Mouse (Mus musculus): ENCODE results near the gene Prx. TPM values are rescaled to one million over a fixed set of nuclear protein-coding genes. Genes with fewer than 3 reads are reported as not detected.
"Not testable (repeated sequence)": the region's sequence is repeated elsewhere in the genome, so short reads cannot be mapped to it uniquely, and the experiment has no call there.

The Prx gene
- polyA plus RNA-seq, 1 experiment from 2014 or later = 0.20 TPM

GRCm38 (mm10) chr7:27490227-27490542, 8.9 kb upstream of the Prx start:
- Histone ChIP-seq H3K36me3 (ENCODE audit: inconsistent target) (peaks cover 7% of the 10 kb centered on the region; the same call in 1 of the 2 replicates), H3K4me3 (ENCODE audit: inconsistent target) (peak overlapping the region; percentile 14; the same call in 1 of the 2 replicates), H3K27ac (peak overlapping the region; percentile 79), H3K79me2 (ENCODE audit: inconsistent target) (peaks cover 37% of the 10 kb centered on the region)
- 24% methylated on average over 4 of the region's 4 CpGs for WGBS (ENCODE audit: missing documents)

GRCm38 (mm10) chr7:27490543-27491329, 8.4 kb upstream of the Prx start:
- Histone ChIP-seq H3K79me2 (ENCODE audit: inconsistent target) (peaks cover 31% of the 10 kb centered on the region), H3K4me3 (ENCODE audit: inconsistent target) (peak overlapping the region; percentile 37), H3K36me3 (ENCODE audit: inconsistent target) (peaks cover 7% of the 10 kb centered on the region; the same call in 1 of the 2 replicates), H3K27ac (peak overlapping the region; percentile 88)
- WGBS (ENCODE audit: missing documents) = under 1% methylated on average over 32 of the region's 33 CpGs

GRCm38 (mm10) chr7:27491856-27492255, 7.3 kb upstream of the Prx start:
- peaks cover 7% of the 10 kb centered on the region; the same call in 1 of the 2 replicates for H3K36me3 ChIP-seq (ENCODE audit: inconsistent target)
- WGBS (ENCODE audit: missing documents) = 96% methylated on average over 7 of the region's 7 CpGs
- H3K27ac ChIP-seq = peak overlapping the region; percentile 88; the same call in 1 of the 2 replicates
- no peak overlapping the region for H3K4me3 ChIP-seq (ENCODE audit: inconsistent target)
- H3K79me2 ChIP-seq (ENCODE audit: inconsistent target) = peaks cover 30% of the 10 kb centered on the region

- 17% methylated on average over 3 of the region's 3 CpGs for WGBS (ENCODE audit: missing documents)
- Histone ChIP-seq H3K79me2 (ENCODE audit: inconsistent target) (peaks cover 23% of the 10 kb centered on the region), H3K36me3 (ENCODE audit: inconsistent target) (peaks cover 7% of the 10 kb centered on the region; the same call in 1 of the 2 replicates), H3K27ac (no peak overlapping the region), H3K4me3 (ENCODE audit: inconsistent target) (no peak overlapping the region)
Measured at GRCm38 (mm10) chr7:27493022-27493421, 6.1 kb upstream of the Prx start.

GRCm38 (mm10) chr7:27493450-27493849, 5.7 kb upstream of the Prx start:
- WGBS (ENCODE audit: missing documents) = 91% methylated on average over 5 of the region's 5 CpGs
- no peak overlapping the region for H3K4me3 ChIP-seq (ENCODE audit: inconsistent target)
- peaks cover 7% of the 10 kb centered on the region; the same call in 1 of the 2 replicates for H3K36me3 ChIP-seq (ENCODE audit: inconsistent target)
- H3K27ac ChIP-seq = no peak overlapping the region
- peaks cover 19% of the 10 kb centered on the region for H3K79me2 ChIP-seq (ENCODE audit: inconsistent target)

GRCm38 (mm10) chr7:27494659-27495367, 4.3 kb upstream of the Prx start:
- H3K79me2 ChIP-seq (ENCODE audit: inconsistent target); H3K27ac ChIP-seq; H3K4me3 ChIP-seq (ENCODE audit: inconsistent target); H3K36me3 ChIP-seq (ENCODE audit: inconsistent target): not testable (repeated sequence)
- WGBS (ENCODE audit: missing documents) = 96% methylated on average over 7 of the region's 9 CpGs

GRCm38 (mm10) chr7:27501620-27502019, 2.5 kb downstream of the Prx start:
- Histone ChIP-seq H3K4me3 (ENCODE audit: inconsistent target) (no peak overlapping the region), H3K79me2 (ENCODE audit: inconsistent target) (no peaks in the 10 kb centered on the region), H3K27ac (no peak overlapping the region), H3K36me3 (ENCODE audit: inconsistent target) (no peaks in the 10 kb centered on the region)
- WGBS (ENCODE audit: missing documents) = 85% methylated on average over 4 of the region's 4 CpGs

- H3K27ac ChIP-seq = no peak overlapping the region
- H3K79me2 ChIP-seq (ENCODE audit: inconsistent target) = no peaks in the 10 kb centered on the region
- WGBS (ENCODE audit: missing documents) = 21% methylated on average over 8 of the region's 9 CpGs
- H3K4me3 ChIP-seq (ENCODE audit: inconsistent target) = peak overlapping the region; percentile 48; the same call in 1 of the 2 replicates
- H3K36me3 ChIP-seq (ENCODE audit: inconsistent target) = no peaks in the 10 kb centered on the region
Measured at GRCm38 (mm10) chr7:27506765-27507370, 7.7 kb downstream of the Prx start.

- Histone ChIP-seq H3K27ac (peak overlapping the region; percentile 73), H3K36me3 (ENCODE audit: inconsistent target) (no peaks in the 10 kb centered on the region), H3K79me2 (ENCODE audit: inconsistent target) (no peaks in the 10 kb centered on the region), H3K4me3 (ENCODE audit: inconsistent target) (peak overlapping the region; percentile 48)
- WGBS (ENCODE audit: missing documents) = under 1% methylated on average over 52 of the region's 54 CpGs
Measured at GRCm38 (mm10) chr7:27507711-27508647, 8.9 kb downstream of the Prx start.

GRCm38 (mm10) chr7:27508648-27509005, 9.5 kb downstream of the Prx start:
- WGBS (ENCODE audit: missing documents) = 22% methylated on average over 6 of the region's 6 CpGs
- no peaks in the 10 kb centered on the region for H3K79me2 ChIP-seq (ENCODE audit: inconsistent target)
- H3K36me3 ChIP-seq (ENCODE audit: inconsistent target) = no peaks in the 10 kb centered on the region
- H3K27ac ChIP-seq = peak overlapping the region; percentile 48; the same call in 1 of the 2 replicates
- peak overlapping the region; percentile 48; the same call in 1 of the 2 replicates for H3K4me3 ChIP-seq (ENCODE audit: inconsistent target)

- no peak overlapping the region for H3K4me3 ChIP-seq (ENCODE audit: inconsistent target)
- no peaks in the 10 kb centered on the region for H3K36me3 ChIP-seq (ENCODE audit: inconsistent target)
- 85% methylated on average over 2 of the region's 2 CpGs for WGBS (ENCODE audit: missing documents)
- no peak overlapping the region for H3K27ac ChIP-seq
- no peaks in the 10 kb centered on the region for H3K79me2 ChIP-seq (ENCODE audit: inconsistent target)
Measured at GRCm38 (mm10) chr7:27510809-27511208, 11.7 kb downstream of the Prx start.

GRCm38 (mm10) chr7:27514961-27515360, 15.8 kb downstream of the Prx start:
- 85% methylated on average over 9 of the region's 9 CpGs for WGBS (ENCODE audit: missing documents)
- Histone ChIP-seq H3K79me2 (ENCODE audit: inconsistent target) (no peaks in the 10 kb centered on the region), H3K4me3 (ENCODE audit: inconsistent target) (no peak overlapping the region), H3K27ac (no peak overlapping the region), H3K36me3 (ENCODE audit: inconsistent target) (no peaks in the 10 kb centered on the region)

- H3K27ac ChIP-seq = no peak overlapping the region
- H3K36me3 ChIP-seq (ENCODE audit: inconsistent target) = no peaks in the 10 kb centered on the region
- H3K4me3 ChIP-seq (ENCODE audit: inconsistent target) = no peak overlapping the region
- no peaks in the 10 kb centered on the region for H3K79me2 ChIP-seq (ENCODE audit: inconsistent target)
- WGBS (ENCODE audit: missing documents) = 85% methylated on average over 9 of the region's 9 CpGs
Measured at GRCm38 (mm10) chr7:27518314-27518713, 19.2 kb downstream of the Prx start.

- no peak overlapping the region for H3K27ac ChIP-seq
- no peak overlapping the region for H3K4me3 ChIP-seq (ENCODE audit: inconsistent target)
- H3K79me2 ChIP-seq (ENCODE audit: inconsistent target) = no peaks in the 10 kb centered on the region
- no peaks in the 10 kb centered on the region for H3K36me3 ChIP-seq (ENCODE audit: inconsistent target)
Measured at GRCm38 (mm10) chr7:27520104-27520503, 21.0 kb downstream of the Prx start.

Data from macrophage (primary cell).